Mouse (Mus musculus): ENCODE results near the gene Iqgap1. TPM values are rescaled to one million over a fixed set of nuclear protein-coding genes. Genes with fewer than 3 reads are reported as not detected.

Gene Iqgap1
- polyA plus RNA-seq, 1 experiment from 2014 or later = 94.3 TPM

DNA sequence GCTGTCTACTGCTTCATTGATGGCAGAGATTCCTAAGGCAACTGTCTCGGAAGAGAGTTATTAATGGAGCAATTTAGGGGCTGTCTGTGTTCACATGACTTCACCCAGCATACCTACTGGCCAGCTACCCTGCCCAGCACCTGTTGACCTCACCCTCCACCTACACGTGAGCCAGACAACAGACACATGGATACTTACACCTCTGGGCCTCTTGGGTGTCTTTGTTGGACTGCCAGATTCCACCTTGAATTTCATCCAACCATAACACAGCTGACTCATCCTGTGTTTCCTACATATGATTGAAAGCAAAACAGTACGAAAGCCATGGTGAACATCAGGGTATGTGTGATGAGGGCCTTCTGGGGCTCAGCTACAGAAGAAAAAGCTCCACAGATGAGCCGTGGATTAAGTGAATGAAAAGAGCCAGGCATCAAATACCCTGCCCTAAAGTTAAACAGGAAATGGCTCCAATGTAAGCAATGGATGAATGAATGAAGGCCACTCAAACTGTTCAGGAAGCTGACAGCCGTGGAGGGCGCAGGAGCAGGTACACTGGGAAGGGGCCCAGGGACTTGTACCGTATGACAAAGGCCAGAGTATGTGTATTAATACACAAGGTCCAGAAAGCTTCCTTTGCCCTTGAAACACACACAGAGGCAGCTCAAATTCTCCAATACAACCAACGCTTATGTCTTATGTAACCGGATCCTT lies 81.7 kb downstream of the Iqgap1 start:
- Histone ChIP-seq H3K4me3 (ENCODE audit: low read depth, low read length) (no peak overlapping the region), H3K4me1 (ENCODE audit: control insufficient read depth, insufficient read depth, low read length) (peaks cover 34% of the 10 kb centered on the region), H3K9ac (replicated peaks; ENCODE audit: low read depth, low read length) (no peak overlapping the region), H3K36me3 (ENCODE audit: control insufficient read depth, insufficient read depth, low read length) (peaks cover 49% of the 10 kb centered on the region), H3K4me2 (replicated peaks; ENCODE audit: low read depth, low read length) (no peak overlapping the region), H3K27ac (ENCODE audit: low read length) (peak overlapping the region; percentile 55; the same call in 1 of the 2 replicates), H3K9me3 (ENCODE audit: control insufficient read depth, low read depth, low read length) (no peaks in the 10 kb centered on the region), H3K27me3 (ENCODE audit: control insufficient read depth, insufficient read depth, low read length) (no peaks in the 10 kb centered on the region)
- 26% methylated on average over 9 of the region's 9 CpGs for WGBS
- ATAC-seq (ENCODE audit: insufficient number of reproducible peaks, insufficient read depth, low FRiP score, low read depth) = peak; percentile 50; the same call in 1 of the 2 replicates

GRCm38 (mm10) chr7:80742671-80743070 lies 83.1 kb downstream of the Iqgap1 start:
- no peak overlapping the region for H3K27ac ChIP-seq (ENCODE audit: low read length)
- H3K9me3 ChIP-seq (ENCODE audit: control insufficient read depth, low read depth, low read length) = no peaks in the 10 kb centered on the region
- H3K27me3 ChIP-seq (ENCODE audit: control insufficient read depth, insufficient read depth, low read length) = no peaks in the 10 kb centered on the region
- H3K4me2 ChIP-seq (replicated peaks; ENCODE audit: low read depth, low read length) = no peak overlapping the region
- H3K36me3 ChIP-seq (ENCODE audit: control insufficient read depth, insufficient read depth, low read length) = peaks cover 52% of the 10 kb centered on the region; the same call in 1 of the 2 replicates
- no peak overlapping the region for H3K9ac ChIP-seq (replicated peaks; ENCODE audit: low read depth, low read length)
- 92% methylated on average over 3 of the region's 3 CpGs for WGBS
- peaks cover 34% of the 10 kb centered on the region for H3K4me1 ChIP-seq (ENCODE audit: control insufficient read depth, insufficient read depth, low read length)
- no peak for ATAC-seq (ENCODE audit: insufficient number of reproducible peaks, insufficient read depth, low FRiP score, low read depth)
- no peak overlapping the region for H3K4me3 ChIP-seq (ENCODE audit: low read depth, low read length)

- no peaks in the 10 kb centered on the region for H3K9me3 ChIP-seq (ENCODE audit: control insufficient read depth, low read depth, low read length)
- peaks cover 56% of the 10 kb centered on the region for H3K36me3 ChIP-seq (ENCODE audit: control insufficient read depth, insufficient read depth, low read length)
- 26% methylated on average over 7 of the region's 7 CpGs for WGBS
- H3K9ac ChIP-seq (replicated peaks; ENCODE audit: low read depth, low read length) = no peak overlapping the region
- H3K27ac ChIP-seq (ENCODE audit: low read length) = no peak overlapping the region
- H3K4me3 ChIP-seq (ENCODE audit: low read depth, low read length) = no peak overlapping the region
- no peak overlapping the region for H3K4me2 ChIP-seq (replicated peaks; ENCODE audit: low read depth, low read length)
- peaks cover 22% of the 10 kb centered on the region for H3K4me1 ChIP-seq (ENCODE audit: control insufficient read depth, insufficient read depth, low read length)
- peak; percentile 30; the same call in 1 of the 2 replicates for ATAC-seq (ENCODE audit: insufficient number of reproducible peaks, insufficient read depth, low FRiP score, low read depth)
- H3K27me3 ChIP-seq (ENCODE audit: control insufficient read depth, insufficient read depth, low read length) = no peaks in the 10 kb centered on the region
These were observed 84.8 kb downstream of the Iqgap1 start for GRCm38 (mm10) chr7:80740954-80741353.

DNA sequence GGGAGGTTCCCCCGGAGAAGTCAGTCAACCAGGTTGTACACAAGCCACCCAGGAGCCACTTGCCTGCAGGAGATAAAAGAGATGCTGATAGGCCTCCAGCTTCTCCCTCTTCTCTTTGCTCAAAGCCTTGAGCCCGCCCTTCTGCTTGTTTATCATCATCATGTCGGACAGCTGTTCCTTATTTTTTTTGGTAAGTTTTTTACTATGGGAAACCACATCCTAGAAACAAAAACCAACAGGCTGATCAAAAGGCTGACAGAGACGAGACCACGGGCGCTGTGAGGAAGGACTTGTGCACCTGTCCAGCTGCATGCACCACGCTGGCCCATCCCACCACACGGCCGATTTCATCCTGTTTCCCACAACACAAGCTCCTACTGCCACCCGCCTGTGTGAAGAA lies 89.6 kb downstream of the Iqgap1 start:
- H3K27ac ChIP-seq (ENCODE audit: low read length) = no peak overlapping the region
- H3K4me3 ChIP-seq (ENCODE audit: low read depth, low read length) = no peak overlapping the region
- H3K9ac ChIP-seq (replicated peaks; ENCODE audit: low read depth, low read length) = no peak overlapping the region
- 84% methylated on average over 10 of the region's 10 CpGs for whole genome bisulfite sequencing
- H3K4me2 ChIP-seq (replicated peaks; ENCODE audit: low read depth, low read length) = no peak overlapping the region
- no peaks in the 10 kb centered on the region for H3K4me1 ChIP-seq (ENCODE audit: control insufficient read depth, insufficient read depth, low read length)
- peaks cover 65% of the 10 kb centered on the region for H3K36me3 ChIP-seq (ENCODE audit: control insufficient read depth, insufficient read depth, low read length)
- no peaks in the 10 kb centered on the region for H3K27me3 ChIP-seq (ENCODE audit: control insufficient read depth, insufficient read depth, low read length)
- no peak for ATAC-seq (ENCODE audit: insufficient number of reproducible peaks, insufficient read depth, low FRiP score, low read depth)
- no peaks in the 10 kb centered on the region for H3K9me3 ChIP-seq (ENCODE audit: control insufficient read depth, low read depth, low read length)

DNA sequence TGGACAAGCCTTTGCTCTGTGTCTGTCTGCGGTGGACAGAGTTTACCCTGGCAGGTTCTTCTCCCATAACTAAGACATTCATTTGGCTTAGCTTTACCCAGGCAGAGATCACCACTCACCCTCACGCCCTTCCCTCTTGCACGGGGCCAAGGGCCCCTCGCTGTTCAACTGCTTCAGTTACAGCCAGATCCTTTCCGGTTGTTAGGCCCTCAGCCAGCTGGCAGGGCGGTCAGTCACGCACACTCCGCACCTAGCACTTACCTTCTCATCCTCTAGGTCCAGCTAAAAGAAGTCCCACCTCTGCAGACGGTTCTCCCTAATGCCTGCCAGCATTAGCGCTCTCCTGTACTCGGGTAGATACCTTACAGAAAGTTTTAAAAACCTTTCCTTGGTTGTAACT lies 92.8 kb downstream of the Iqgap1 start:
- Histone ChIP-seq H3K4me3 (ENCODE audit: low read depth, low read length) (no peak overlapping the region), H3K4me2 (replicated peaks; ENCODE audit: low read depth, low read length) (no peak overlapping the region), H3K36me3 (ENCODE audit: control insufficient read depth, insufficient read depth, low read length) (peaks cover 54% of the 10 kb centered on the region), H3K9me3 (ENCODE audit: control insufficient read depth, low read depth, low read length) (no peaks in the 10 kb centered on the region), H3K27me3 (ENCODE audit: control insufficient read depth, insufficient read depth, low read length) (no peaks in the 10 kb centered on the region), H3K27ac (ENCODE audit: low read length) (no peak overlapping the region), H3K9ac (replicated peaks; ENCODE audit: low read depth, low read length) (no peak overlapping the region), H3K4me1 (ENCODE audit: control insufficient read depth, insufficient read depth, low read length) (no peaks in the 10 kb centered on the region)
- 83% methylated on average over 11 of the region's 11 CpGs for WGBS
- ATAC-seq (ENCODE audit: insufficient number of reproducible peaks, insufficient read depth, low FRiP score, low read depth) = no peak

DNA sequence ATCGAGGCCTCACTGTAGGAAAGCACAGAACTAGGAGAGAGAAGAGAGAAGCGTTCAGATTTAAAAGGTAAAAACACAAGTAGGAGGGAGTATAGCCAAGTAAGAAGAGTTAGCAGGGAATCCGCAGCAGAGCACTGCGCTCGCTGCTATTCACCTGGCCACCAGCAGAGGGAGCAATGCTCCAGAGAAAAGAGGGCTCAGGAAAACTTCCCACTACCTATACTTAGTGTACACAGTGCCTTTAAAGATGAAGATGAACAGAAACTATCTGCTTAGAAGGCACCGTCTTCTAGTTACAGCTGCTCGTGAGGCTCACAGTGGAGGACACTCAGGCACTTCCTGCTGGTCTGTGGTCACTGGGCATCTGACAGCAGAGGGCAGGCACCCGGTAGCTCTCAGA lies 96.1 kb downstream of the Iqgap1 start:
- Histone ChIP-seq H3K4me2 (replicated peaks; ENCODE audit: low read depth, low read length) (no peak overlapping the region), H3K9me3 (ENCODE audit: control insufficient read depth, low read depth, low read length) (no peaks in the 10 kb centered on the region), H3K27ac (ENCODE audit: low read length) (no peak overlapping the region), H3K36me3 (ENCODE audit: control insufficient read depth, insufficient read depth, low read length) (peaks cover 58% of the 10 kb centered on the region), H3K4me1 (ENCODE audit: control insufficient read depth, insufficient read depth, low read length) (no peaks in the 10 kb centered on the region), H3K9ac (replicated peaks; ENCODE audit: low read depth, low read length) (no peak overlapping the region), H3K4me3 (ENCODE audit: low read depth, low read length) (no peak overlapping the region), H3K27me3 (ENCODE audit: control insufficient read depth, insufficient read depth, low read length) (no peaks in the 10 kb centered on the region)
- 23% methylated on average over 8 of the region's 8 CpGs for WGBS
- ATAC-seq (ENCODE audit: insufficient number of reproducible peaks, insufficient read depth, low FRiP score, low read depth) = peak; percentile 46; the same call in 1 of the 2 replicates

- Histone ChIP-seq H3K4me3 (ENCODE audit: low read depth, low read length) (no peak overlapping the region), H3K9ac (replicated peaks; ENCODE audit: low read depth, low read length) (no peak overlapping the region), H3K4me1 (ENCODE audit: control insufficient read depth, insufficient read depth, low read length) (no peaks in the 10 kb centered on the region), H3K9me3 (ENCODE audit: control insufficient read depth, low read depth, low read length) (no peaks in the 10 kb centered on the region), H3K27me3 (ENCODE audit: control insufficient read depth, insufficient read depth, low read length) (no peaks in the 10 kb centered on the region), H3K4me2 (replicated peaks; ENCODE audit: low read depth, low read length) (no peak overlapping the region), H3K27ac (ENCODE audit: low read length) (no peak overlapping the region), H3K36me3 (ENCODE audit: control insufficient read depth, insufficient read depth, low read length) (peaks cover 45% of the 10 kb centered on the region)
- 61% methylated on average over 9 of the region's 9 CpGs for WGBS
- no peak for ATAC-seq (ENCODE audit: insufficient number of reproducible peaks, insufficient read depth, low FRiP score, low read depth)
These were observed 104.7 kb downstream of the Iqgap1 start for GRCm38 (mm10) chr7:80721041-80721440.

DNA sequence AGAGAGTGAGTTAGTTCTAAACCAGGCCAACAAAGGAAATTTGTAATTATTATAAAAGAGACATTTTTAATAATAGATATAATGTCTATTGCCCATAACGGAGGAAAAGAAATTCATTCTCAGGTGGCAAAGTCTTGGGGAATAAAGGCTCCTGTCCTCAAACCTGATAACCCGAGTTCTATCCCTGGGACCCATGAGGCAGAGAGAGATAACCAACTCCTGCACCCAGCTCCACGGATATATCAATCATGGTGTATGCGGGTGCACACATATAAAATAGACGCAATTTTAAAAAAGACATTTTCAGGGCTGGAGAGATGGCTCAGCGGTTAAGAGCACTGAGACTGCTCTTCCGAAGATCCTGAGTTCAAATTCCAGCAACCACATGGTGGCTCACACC lies 106.2 kb downstream of the Iqgap1 start:
- Histone ChIP-seq H3K27ac (ENCODE audit: low read length) (no peak overlapping the region), H3K9me3 (ENCODE audit: control insufficient read depth, low read depth, low read length) (no peaks in the 10 kb centered on the region), H3K9ac (replicated peaks; ENCODE audit: low read depth, low read length) (no peak overlapping the region), H3K4me1 (ENCODE audit: control insufficient read depth, insufficient read depth, low read length) (no peaks in the 10 kb centered on the region), H3K4me3 (ENCODE audit: low read depth, low read length) (no peak overlapping the region), H3K27me3 (ENCODE audit: control insufficient read depth, insufficient read depth, low read length) (no peaks in the 10 kb centered on the region), H3K36me3 (ENCODE audit: control insufficient read depth, insufficient read depth, low read length) (peaks cover 37% of the 10 kb centered on the region), H3K4me2 (replicated peaks; ENCODE audit: low read depth, low read length) (no peak overlapping the region)
- ATAC-seq (ENCODE audit: insufficient number of reproducible peaks, insufficient read depth, low FRiP score, low read depth) = no peak
- 93% methylated on average over 7 of the region's 7 CpGs for WGBS

DNA sequence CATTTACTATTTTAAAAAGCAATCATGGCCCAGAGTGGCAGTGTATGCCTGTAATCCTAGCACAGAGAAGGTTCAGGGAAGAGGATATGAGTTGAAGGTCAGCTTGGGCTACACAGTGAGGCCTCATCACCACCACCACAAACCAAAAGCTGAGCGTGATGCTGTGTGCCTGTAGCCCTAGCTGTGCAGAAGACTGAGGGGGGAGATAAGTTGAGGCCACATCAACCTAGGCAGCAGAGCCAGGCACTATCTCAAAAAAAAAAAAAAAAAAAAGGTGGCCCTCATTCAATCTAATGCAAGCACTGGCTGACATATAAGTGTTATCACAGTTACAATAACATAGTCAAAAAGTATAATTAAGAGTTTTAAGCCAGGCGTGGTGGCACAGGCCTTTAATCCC lies 106.7 kb downstream of the Iqgap1 start:
- Histone ChIP-seq H3K4me2 (replicated peaks; ENCODE audit: low read depth, low read length) (no peak overlapping the region), H3K36me3 (ENCODE audit: control insufficient read depth, insufficient read depth, low read length) (peaks cover 39% of the 10 kb centered on the region), H3K9me3 (ENCODE audit: control insufficient read depth, low read depth, low read length) (no peaks in the 10 kb centered on the region), H3K27me3 (ENCODE audit: control insufficient read depth, insufficient read depth, low read length) (no peaks in the 10 kb centered on the region), H3K4me1 (ENCODE audit: control insufficient read depth, insufficient read depth, low read length) (no peaks in the 10 kb centered on the region), H3K4me3 (ENCODE audit: low read depth, low read length) (no peak overlapping the region), H3K9ac (replicated peaks; ENCODE audit: low read depth, low read length) (no peak overlapping the region), H3K27ac (ENCODE audit: low read length) (no peak overlapping the region)
- WGBS = 83% methylated on average over 2 of the region's 2 CpGs
- ATAC-seq (ENCODE audit: insufficient number of reproducible peaks, insufficient read depth, low FRiP score, low read depth) = no peak
